Mouse (Mus musculus) thymus, adult 2 months (tissue): ENCODE measurements around the gene Tnk2. TPM values are rescaled to one million over a fixed set of nuclear protein-coding genes. Genes with fewer than 3 reads are reported as not detected.
"Not testable (repeated sequence)": the region's sequence is repeated elsewhere in the genome, so short reads cannot be mapped to it uniquely, and the experiment has no call there.

Source experiments
- DNase-seq: peaks from one replicate; pipeline ENCODE4 v3.0.0; 2021
- H3K27ac ChIP-seq: fragments of 200-500 bp; 2 replicates; pipeline ENCODE4 v1.5.1; 2012; ENCODE audit warnings: low read length, control low read depth; ENCODE audit not compliant: control insufficient read depth, insufficient read depth
- H3K27me3 ChIP-seq: fragments of 200-500 bp; 2 replicates; pipeline ENCODE4 v1.6.1; 2012; ENCODE audit warnings: mild to moderate bottlenecking, low read length, moderate library complexity, mixed read lengths; ENCODE audit not compliant: control insufficient read depth, insufficient read depth
- H3K36me3 ChIP-seq: fragments of 200-500 bp; 2 replicates; pipeline ENCODE4 v1.6.1; 2012; ENCODE audit warnings: mild to moderate bottlenecking, low read length, moderate library complexity; ENCODE audit not compliant: control insufficient read depth, insufficient read depth
- H3K4me1 ChIP-seq: fragments of 200-500 bp; replicated peaks from 2 replicates; pipeline ENCODE4 v1.6.1; 2012; ENCODE audit warnings: low read length; ENCODE audit not compliant: control insufficient read depth, insufficient read depth
- H3K4me3 ChIP-seq: fragments of 200-500 bp; 2 replicates; pipeline ENCODE4 v1.5.1; 2012; ENCODE audit warnings: mild to moderate bottlenecking, low read length, control low read depth, moderate library complexity; ENCODE audit not compliant: control insufficient read depth, insufficient read depth
- CTCF ChIP-seq: fragments of 200-500 bp; IDR thresholded peaks from 2 replicates; pipeline ENCODE4 v1.5.1; 2012; ENCODE audit warnings: mild to moderate bottlenecking, control low read depth, low read length, moderate library complexity, borderline replicate concordance; ENCODE audit not compliant: control insufficient read depth, poor library complexity, insufficient read depth; ENCODE audit errors: extremely low read depth
- POLR2A ChIP-seq: fragments of 200-500 bp; IDR thresholded peaks from 2 replicates; pipeline ENCODE4 v1.6.1; 2012; ENCODE audit warnings: mild to moderate bottlenecking, low read length, control low read depth, moderate library complexity; ENCODE audit not compliant: control insufficient read depth, poor library complexity, insufficient read depth; ENCODE audit errors: extremely low read depth
- WGBS: fragments of 180-500 bp; shearing (Covaris S2); methylation state at CpG from one replicate; pipeline ENCODE4 v1.1.7; 2018; 5-methylcytosine and 5-hydroxymethylcytosine counted together
- polyA plus RNA-seq: library from polyadenylated mRNA; depleted of rRNA; stranded (reverse); fragments of >200 nt; gene quantifications from 2 replicates; pipeline ENCODE4 v1.2.3, GENCODE M21; 2012

The Tnk2 gene
- polyA plus RNA-seq, 1 experiment, result 479 TPM

- Histone ChIP-seq H3K4me3 (no peak overlapping the region), H3K36me3 (no peaks in the 10 kb centered on the region), H3K4me1 (peaks cover 18% of the 10 kb centered on the region), H3K27me3 (no peaks in the 10 kb centered on the region), H3K27ac (no peak overlapping the region)
- TF ChIP-seq POLR2A (no peak), CTCF (no peak)
- WGBS, result 90% methylated on average over 5 of the region's 5 CpGs
- DNase-seq, result no peak
These were observed 3.6 kb upstream of the Tnk2 start for GRCm38 (mm10) chr16:32640096-32640495.

DNA sequence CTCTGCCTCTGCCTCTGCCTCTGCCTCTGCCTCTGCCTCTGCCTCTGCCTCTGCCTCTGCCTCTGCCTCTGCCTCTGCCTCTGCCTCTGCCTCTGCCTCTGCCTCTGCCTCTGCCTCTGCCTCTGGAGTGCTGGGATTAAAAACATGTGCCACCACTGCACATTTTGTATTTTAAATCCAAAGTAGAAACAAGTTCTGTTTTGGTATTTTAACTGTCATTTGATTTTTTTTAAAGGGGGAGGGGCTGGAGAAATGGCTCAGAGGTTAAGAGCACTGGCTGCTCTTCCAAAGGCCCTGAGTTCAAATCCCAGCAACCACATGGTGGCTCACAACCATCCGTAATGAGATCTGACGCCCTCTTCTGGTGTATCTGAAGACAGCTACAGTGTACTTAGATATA is 3.0 kb upstream of the Tnk2 start:
- WGBS, result 73% methylated on average over 2 of the region's 2 CpGs
- not testable (repeated sequence) for H3K27me3 ChIP-seq, DNase-seq, H3K4me3 ChIP-seq, H3K36me3 ChIP-seq, H3K27ac ChIP-seq
- H3K4me1 ChIP-seq, result peaks cover 24% of the 10 kb centered on the region

DNA sequence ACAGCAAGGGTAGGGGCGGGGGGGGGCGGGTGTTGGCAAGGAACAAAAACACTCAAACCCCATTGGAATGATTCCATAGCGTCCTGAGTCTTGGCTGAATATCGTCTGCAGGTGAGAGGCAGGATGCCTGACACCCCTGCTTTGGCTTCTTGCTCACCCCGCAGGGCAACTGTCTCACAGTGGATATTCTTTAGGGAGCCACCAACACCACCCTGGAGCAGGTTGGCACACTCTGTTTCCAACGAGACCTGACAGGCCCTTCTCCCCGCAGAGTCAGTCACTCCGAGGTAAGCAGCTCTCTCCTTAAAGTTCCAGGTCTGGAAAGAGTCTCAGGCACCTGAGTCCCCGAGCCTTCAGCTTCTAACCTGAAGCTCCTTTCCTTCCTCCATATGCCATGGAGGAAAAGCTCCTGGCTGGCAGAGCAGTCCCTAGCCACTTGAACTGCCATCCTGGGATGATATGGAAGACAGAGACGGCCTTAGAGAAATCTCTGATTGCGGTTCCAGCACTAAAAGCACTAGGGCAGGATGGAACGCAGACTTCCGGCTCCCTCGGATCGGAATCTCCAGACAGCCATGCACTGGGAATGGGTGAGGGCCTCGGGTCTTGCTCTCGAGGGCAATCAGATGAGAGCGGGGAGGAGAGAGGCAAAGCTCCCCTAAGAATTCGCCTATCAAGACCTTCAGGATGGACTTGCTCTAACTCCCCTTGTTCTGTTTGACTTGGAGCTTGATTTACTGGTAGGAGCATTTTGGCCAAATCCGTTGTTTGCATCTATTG is 2.0 kb upstream of the Tnk2 start:
- no peak for TF ChIP-seq CTCF
- no peak for TF ChIP-seq POLR2A
- H3K4me1 ChIP-seq, result peaks cover 31% of the 10 kb centered on the region
- no peaks in the 10 kb centered on the region for H3K27me3 ChIP-seq
- no peaks in the 10 kb centered on the region for H3K36me3 ChIP-seq
- no peak overlapping the region for H3K4me3 ChIP-seq
- WGBS, result 79% methylated on average over 20 of the region's 20 CpGs
- DNase-seq, result no peak
- H3K27ac ChIP-seq, result no peak overlapping the region

GRCm38 (mm10) chr16:32642280-32642679 is 1.4 kb upstream of the Tnk2 start:
- WGBS, result 58% methylated on average over 13 of the region's 13 CpGs
- Histone ChIP-seq H3K36me3 (no peaks in the 10 kb centered on the region), H3K4me1 (peaks cover 31% of the 10 kb centered on the region), H3K27me3 (no peaks in the 10 kb centered on the region), H3K4me3 (no peak overlapping the region), H3K27ac (no peak overlapping the region)
- no peak for TF ChIP-seq CTCF
- 0 out of 2 replicates have a peak, but pooled peaks have one; percentile 18 for TF ChIP-seq POLR2A
- DNase-seq, result no peak

- H3K4me1 ChIP-seq, result peaks cover 33% of the 10 kb centered on the region
- WGBS, result 2% methylated on average over 78 of the region's 82 CpGs
- DNase-seq, result peak; percentile 62
- H3K4me3 ChIP-seq, result peak overlapping the region; percentile 88
- no peaks in the 10 kb centered on the region for H3K36me3 ChIP-seq
- no peaks in the 10 kb centered on the region for H3K27me3 ChIP-seq
- TF ChIP-seq POLR2A (no peak; the same call in 1 of the 2 replicates), CTCF (no peak)
- peak overlapping the region; percentile 12 for H3K27ac ChIP-seq
These were observed 561 bp downstream of the Tnk2 start for GRCm38 (mm10) chr16:32644069-32644800.

DNA sequence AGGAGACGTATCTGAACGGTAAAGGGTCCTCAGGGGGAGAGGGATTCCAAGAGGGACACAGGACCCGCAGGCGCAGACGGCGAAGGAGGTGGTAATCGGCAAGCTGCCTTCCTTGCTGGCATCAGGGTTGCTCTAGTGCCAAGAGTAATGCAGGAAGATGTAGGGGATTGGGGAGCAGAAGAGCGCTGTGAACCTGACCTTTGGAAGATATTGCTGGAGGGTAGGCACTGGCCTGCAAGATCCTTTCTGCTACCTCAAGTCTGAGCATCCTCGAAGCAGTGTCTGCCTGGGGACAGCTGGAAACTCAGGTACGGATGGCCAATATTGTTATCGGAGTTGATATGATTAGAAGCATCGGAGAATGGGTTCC is 1.1 kb downstream of the Tnk2 start:
- Histone ChIP-seq H3K4me3 (peak overlapping the region; percentile 88), H3K4me1 (peaks cover 38% of the 10 kb centered on the region), H3K27ac (peak overlapping the region; percentile 12), H3K27me3 (no peaks in the 10 kb centered on the region), H3K36me3 (no peaks in the 10 kb centered on the region)
- 35% methylated on average over 12 of the region's 12 CpGs for WGBS
- DNase-seq, result no peak
- TF ChIP-seq CTCF, result no peak
- no peak for TF ChIP-seq POLR2A

GRCm38 (mm10) chr16:32645361-32645914 is 1.8 kb downstream of the Tnk2 start:
- 23% methylated on average over 14 of the region's 14 CpGs for WGBS

More at GRCm38 (mm10) chr16:32645361-32645914, 1.8 kb downstream of the Tnk2 start:
- Histone ChIP-seq H3K27me3 (no peaks in the 10 kb centered on the region), H3K4me1 (peaks cover 38% of the 10 kb centered on the region), H3K4me3 (peak overlapping the region; percentile 88), H3K27ac (no peak overlapping the region), H3K36me3 (no peaks in the 10 kb centered on the region)
- peak; percentile 75 for DNase-seq
- TF ChIP-seq POLR2A (no peak), CTCF (peak; percentile 45; the same call in 1 of the 2 replicates)
